Mouse (Mus musculus) thymus, adult 2 months (tissue): ENCODE results near the gene Sdk2. TPM values are rescaled to one million over a fixed set of nuclear protein-coding genes. Genes with fewer than 3 reads are reported as not detected.

Experiments
- DNase-seq: peaks from one replicate; pipeline ENCODE4 v3.0.0; 2021
- H3K27ac ChIP-seq: fragments of 200-500 bp; 2 replicates; pipeline ENCODE4 v1.5.1; 2012; ENCODE audit warnings: low read length, control low read depth; ENCODE audit not compliant: control insufficient read depth, insufficient read depth
- H3K27me3 ChIP-seq: fragments of 200-500 bp; 2 replicates; pipeline ENCODE4 v1.6.1; 2012; ENCODE audit warnings: mild to moderate bottlenecking, low read length, moderate library complexity, mixed read lengths; ENCODE audit not compliant: control insufficient read depth, insufficient read depth
- H3K36me3 ChIP-seq: fragments of 200-500 bp; 2 replicates; pipeline ENCODE4 v1.6.1; 2012; ENCODE audit warnings: mild to moderate bottlenecking, low read length, moderate library complexity; ENCODE audit not compliant: control insufficient read depth, insufficient read depth
- H3K4me1 ChIP-seq: fragments of 200-500 bp; replicated peaks from 2 replicates; pipeline ENCODE4 v1.6.1; 2012; ENCODE audit warnings: low read length; ENCODE audit not compliant: control insufficient read depth, insufficient read depth
- H3K4me3 ChIP-seq: fragments of 200-500 bp; 2 replicates; pipeline ENCODE4 v1.5.1; 2012; ENCODE audit warnings: mild to moderate bottlenecking, low read length, control low read depth, moderate library complexity; ENCODE audit not compliant: control insufficient read depth, insufficient read depth
- CTCF ChIP-seq: fragments of 200-500 bp; IDR thresholded peaks from 2 replicates; pipeline ENCODE4 v1.5.1; 2012; ENCODE audit warnings: mild to moderate bottlenecking, control low read depth, low read length, moderate library complexity, borderline replicate concordance; ENCODE audit not compliant: control insufficient read depth, poor library complexity, insufficient read depth; ENCODE audit errors: extremely low read depth
- POLR2A ChIP-seq: fragments of 200-500 bp; IDR thresholded peaks from 2 replicates; pipeline ENCODE4 v1.6.1; 2012; ENCODE audit warnings: mild to moderate bottlenecking, low read length, control low read depth, moderate library complexity; ENCODE audit not compliant: control insufficient read depth, poor library complexity, insufficient read depth; ENCODE audit errors: extremely low read depth
- WGBS: fragments of 180-500 bp; shearing (Covaris S2); methylation state at CpG from one replicate; pipeline ENCODE4 v1.1.7; 2018; 5-methylcytosine and 5-hydroxymethylcytosine counted together
- polyA plus RNA-seq: library from polyadenylated mRNA; depleted of rRNA; stranded (reverse); fragments of >200 nt; gene quantifications from 2 replicates; pipeline ENCODE4 v1.2.3, GENCODE M21; 2012

Gene Sdk2
- polyA plus RNA-seq, 1 experiment = 1.4 TPM

DNA sequence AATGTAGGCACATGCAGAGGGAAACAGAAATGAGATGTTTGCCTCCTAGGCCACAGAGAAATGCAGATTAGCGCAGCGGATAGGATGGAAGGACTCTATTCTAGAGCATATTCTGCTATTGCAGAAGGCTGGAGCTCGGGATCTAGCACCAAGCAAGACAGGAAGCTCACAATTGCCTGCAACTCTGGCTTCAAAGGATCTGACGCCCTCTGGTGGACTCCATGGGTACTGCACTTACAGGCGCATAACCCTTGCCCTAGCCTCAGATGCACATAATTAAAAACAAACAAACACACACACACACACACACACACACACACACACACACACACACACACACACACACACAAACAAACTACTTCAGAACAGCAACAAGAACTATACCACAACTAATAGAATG, 203.4 kb downstream of the Sdk2 start:
- peak; percentile 40 for DNase-seq
- Histone ChIP-seq H3K27ac (no peak overlapping the region), H3K4me3 (no peak overlapping the region), H3K4me1 (no peaks in the 10 kb centered on the region), H3K36me3 (no peaks in the 10 kb centered on the region), H3K27me3 (no peaks in the 10 kb centered on the region)
- TF ChIP-seq CTCF (no peak), POLR2A (no peak)
- WGBS = 78% methylated on average over 5 of the region's 5 CpGs

DNA sequence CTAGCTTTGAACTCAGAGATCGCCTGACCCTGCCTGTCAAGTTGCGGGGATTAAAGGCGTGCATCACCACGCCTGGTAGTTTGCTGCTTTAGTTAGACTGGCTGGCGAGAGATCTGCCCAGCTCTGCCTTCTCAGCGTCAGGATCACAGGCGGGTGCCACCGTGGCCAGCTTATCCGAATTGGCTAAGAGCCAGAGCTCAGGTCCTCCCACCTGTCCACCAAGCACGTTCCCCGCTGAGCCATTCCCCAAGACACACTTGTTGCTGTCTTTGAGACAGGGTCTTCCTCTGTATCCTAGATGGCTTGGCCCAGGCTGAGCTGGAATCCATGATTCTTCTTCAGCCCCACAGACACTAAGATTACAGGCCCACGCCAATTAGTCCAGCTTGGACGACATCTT, 211.2 kb downstream of the Sdk2 start:
- WGBS = 89% methylated on average over 13 of the region's 13 CpGs
- Histone ChIP-seq H3K4me1 (no peaks in the 10 kb centered on the region), H3K4me3 (no peak overlapping the region), H3K36me3 (no peaks in the 10 kb centered on the region), H3K27ac (no peak overlapping the region), H3K27me3 (no peaks in the 10 kb centered on the region)
- TF ChIP-seq POLR2A (no peak), CTCF (no peak)
- no peak for DNase-seq

DNA sequence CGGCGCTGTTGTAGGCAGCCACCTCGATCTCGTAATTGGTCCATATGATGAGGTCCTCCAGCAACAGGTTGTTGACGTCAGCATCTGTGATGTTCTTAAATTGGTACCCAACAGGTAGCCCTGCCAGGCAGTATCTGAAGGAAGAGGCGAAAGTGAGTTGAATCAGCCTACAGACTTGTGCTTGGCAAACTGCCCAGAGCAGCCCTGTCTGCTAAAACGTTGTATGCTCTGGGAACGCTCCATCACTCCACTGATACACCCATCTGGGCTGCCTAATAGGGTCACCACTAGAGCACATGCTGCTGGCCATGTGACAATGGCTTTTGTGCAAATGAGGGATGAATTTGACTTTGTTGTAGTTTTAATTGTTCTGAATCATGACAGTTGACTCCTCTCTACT, 215.1 kb downstream of the Sdk2 start:
- TF ChIP-seq CTCF = no peak
- TF ChIP-seq POLR2A = no peak
- no peaks in the 10 kb centered on the region for H3K4me1 ChIP-seq
- WGBS = 84% methylated on average over 8 of the region's 8 CpGs
- no peaks in the 10 kb centered on the region for H3K36me3 ChIP-seq
- no peak for DNase-seq
- no peak overlapping the region for H3K27ac ChIP-seq
- H3K27me3 ChIP-seq = no peaks in the 10 kb centered on the region
- H3K4me3 ChIP-seq = no peak overlapping the region

DNA sequence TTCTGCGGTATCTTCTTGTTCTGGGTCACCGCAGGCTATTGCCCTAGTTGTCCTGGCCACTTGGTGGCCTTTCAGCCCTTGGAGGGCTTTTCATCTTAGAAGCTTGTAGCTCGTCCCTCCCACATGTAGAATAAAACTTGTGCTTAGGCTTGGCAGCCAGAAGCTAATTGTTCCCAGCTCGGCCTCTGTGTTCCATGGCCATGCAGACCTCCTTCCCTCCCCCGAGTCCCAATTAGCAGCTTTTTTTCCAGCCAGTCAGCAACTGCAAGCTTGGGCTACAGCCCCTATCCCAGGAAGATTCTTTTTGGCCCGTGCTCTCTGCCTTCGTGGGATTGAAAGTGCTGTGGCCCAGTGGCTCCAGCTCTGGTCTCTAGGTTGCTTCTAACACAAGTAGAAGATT, 217.5 kb downstream of the Sdk2 start:
- no peak for DNase-seq
- H3K36me3 ChIP-seq = no peaks in the 10 kb centered on the region
- no peaks in the 10 kb centered on the region for H3K27me3 ChIP-seq
- WGBS = 82% methylated on average over 7 of the region's 7 CpGs
- no peaks in the 10 kb centered on the region for H3K4me1 ChIP-seq
- H3K27ac ChIP-seq = no peak overlapping the region
- no peak overlapping the region for H3K4me3 ChIP-seq
- TF ChIP-seq POLR2A (no peak), CTCF (no peak)

DNA sequence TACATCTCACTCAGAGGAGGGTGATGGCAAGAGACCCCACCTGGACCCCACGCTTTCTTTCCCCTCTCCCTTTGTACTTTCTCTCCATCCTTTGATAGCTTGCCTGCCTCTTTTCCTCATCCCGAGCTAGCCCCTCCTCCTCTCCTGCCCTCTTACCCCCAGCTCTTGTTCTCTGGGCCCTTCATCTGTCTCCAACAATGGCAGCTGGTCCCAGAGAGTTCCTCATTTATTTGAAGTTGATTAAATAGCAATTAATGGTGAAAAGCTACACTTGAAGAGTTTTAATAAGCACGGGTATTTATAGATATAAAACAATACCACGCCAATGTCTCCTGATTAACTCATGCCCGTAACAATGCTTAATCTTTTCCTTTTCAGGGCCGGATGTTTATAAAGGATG, 222.9 kb downstream of the Sdk2 start:
- Histone ChIP-seq H3K36me3 (no peaks in the 10 kb centered on the region), H3K27ac (no peak overlapping the region), H3K4me3 (no peak overlapping the region), H3K27me3 (no peaks in the 10 kb centered on the region), H3K4me1 (no peaks in the 10 kb centered on the region)
- DNase-seq = no peak
- TF ChIP-seq POLR2A = no peak
- 90% methylated on average over 6 of the region's 6 CpGs for WGBS

DNA sequence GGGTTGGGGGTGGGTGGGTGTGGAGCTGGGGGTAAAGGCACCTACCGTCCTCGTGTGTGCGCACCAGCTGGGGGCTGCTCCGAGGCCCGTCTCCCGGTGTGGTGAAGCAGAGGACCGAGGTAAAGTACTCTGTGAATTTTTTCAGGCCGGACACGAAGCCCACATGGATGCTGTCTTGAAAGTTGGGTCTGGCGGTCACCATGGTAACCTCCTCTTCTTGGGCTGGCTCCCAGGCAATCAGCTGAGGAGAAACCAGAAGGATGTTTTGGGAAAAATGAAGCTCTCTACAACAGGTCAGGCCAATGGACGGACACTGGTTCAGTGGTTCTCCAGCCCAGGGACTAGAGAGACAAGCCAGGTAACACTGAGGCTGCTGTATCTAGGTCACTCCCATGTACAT, 224.0 kb downstream of the Sdk2 start:
- H3K4me3 ChIP-seq = no peak overlapping the region
- H3K36me3 ChIP-seq = no peaks in the 10 kb centered on the region
- no peak overlapping the region for H3K27ac ChIP-seq
- WGBS = 96% methylated on average over 11 of the region's 11 CpGs
- no peaks in the 10 kb centered on the region for H3K27me3 ChIP-seq
- TF ChIP-seq POLR2A (no peak), CTCF (no peak)
- DNase-seq = no peak
- H3K4me1 ChIP-seq = no peaks in the 10 kb centered on the region

DNA sequence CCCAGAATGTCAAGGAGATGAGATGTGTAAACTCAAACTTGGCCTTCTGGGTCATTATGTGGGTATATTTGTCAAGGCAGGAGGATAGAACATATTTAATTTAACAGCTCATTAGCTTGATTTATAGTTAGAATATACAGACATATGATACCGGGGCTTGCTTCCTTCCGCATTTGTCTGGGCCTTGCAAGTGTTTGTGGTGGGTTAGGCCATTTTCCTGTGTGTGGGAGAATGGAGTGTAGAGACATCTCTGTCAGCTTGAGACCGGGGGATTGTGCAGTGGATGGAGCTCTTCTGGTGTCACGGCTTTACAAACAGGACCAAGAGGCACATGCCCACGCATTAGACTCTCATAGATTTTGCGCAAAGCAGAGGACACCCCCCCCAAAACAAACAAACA, 235.2 kb downstream of the Sdk2 start:
- DNase-seq = no peak
- no peaks in the 10 kb centered on the region for H3K27me3 ChIP-seq
- H3K4me1 ChIP-seq = no peaks in the 10 kb centered on the region
- no peak for TF ChIP-seq POLR2A
- TF ChIP-seq CTCF = no peak
- 48% methylated on average over 6 of the region's 6 CpGs for WGBS
- no peak overlapping the region for H3K4me3 ChIP-seq
- no peaks in the 10 kb centered on the region for H3K36me3 ChIP-seq
- no peak overlapping the region for H3K27ac ChIP-seq
